Mouse (Mus musculus): ENCODE measurements around the gene Ttc4. TPM values are rescaled to one million over a fixed set of nuclear protein-coding genes. Genes with fewer than 3 reads are reported as not detected.

Gene Ttc4
- total RNA-seq (2015): 32.2 and 42.5 TPM in 2 replicates
- 24.9 and 28.2 TPM in 2 replicates for total RNA-seq (2017)

DNA sequence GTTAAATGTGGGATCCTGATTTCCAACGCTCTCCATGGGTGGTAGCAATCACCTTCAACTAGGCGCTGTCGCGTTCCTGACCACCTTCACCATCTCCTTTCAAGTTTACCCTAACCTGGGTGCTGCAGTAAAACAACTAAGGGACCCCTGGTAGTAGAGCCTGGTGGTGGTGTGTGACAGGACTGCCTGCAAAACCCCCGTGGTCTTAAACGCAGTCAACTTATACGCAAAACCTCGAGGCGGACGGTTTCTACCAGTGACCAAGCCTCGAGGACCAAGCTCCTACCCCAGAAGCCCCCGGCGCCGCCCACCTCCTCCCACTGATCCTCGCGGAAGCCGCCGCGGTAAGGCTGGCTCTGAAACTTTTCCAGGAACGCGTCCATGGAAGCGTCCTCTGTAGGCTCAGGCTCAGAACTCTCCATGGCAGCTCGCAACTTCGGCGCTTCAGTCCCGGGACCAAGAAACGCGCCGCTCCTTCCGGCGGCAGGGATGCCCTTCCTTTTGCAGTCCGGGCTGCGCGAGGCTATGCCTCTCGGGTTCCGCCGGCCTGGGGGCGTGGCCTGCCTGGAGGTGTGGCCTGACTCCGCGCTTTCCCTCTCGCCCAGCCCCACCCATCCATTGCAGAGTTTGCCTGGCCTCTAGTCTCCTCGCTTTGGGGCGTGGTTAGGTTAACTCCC lies at the start of gene Ttc4:
Gene Ttc4 (minus strand): TSS at position 503 of the 677 bp plus-strand sequence.
- ATAC-seq (replicated peaks; ENCODE audit: poor library complexity): peak; percentile 100

DNA sequence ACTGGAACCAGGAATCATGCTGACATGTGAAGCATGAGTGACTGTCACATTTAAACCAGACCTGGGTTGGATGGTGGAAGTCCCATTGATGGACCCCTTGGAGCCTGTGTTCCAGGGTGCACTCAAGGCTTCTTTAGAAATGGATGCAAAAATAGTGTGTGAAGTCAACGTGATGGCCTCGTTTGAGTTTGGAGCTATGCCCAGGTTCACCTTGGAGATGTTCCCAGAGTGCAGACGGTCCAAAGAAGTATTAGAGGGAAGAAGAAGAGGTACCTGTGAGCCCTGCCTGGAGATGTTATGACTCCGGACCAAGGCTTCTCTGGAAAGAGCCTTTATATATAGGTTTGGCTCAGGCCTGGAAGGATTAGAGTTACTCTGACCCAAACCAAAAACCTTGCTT lies 41.9 kb upstream of the Ttc4 start:
- ATAC-seq (replicated peaks; ENCODE audit: poor library complexity): no peak

DNA sequence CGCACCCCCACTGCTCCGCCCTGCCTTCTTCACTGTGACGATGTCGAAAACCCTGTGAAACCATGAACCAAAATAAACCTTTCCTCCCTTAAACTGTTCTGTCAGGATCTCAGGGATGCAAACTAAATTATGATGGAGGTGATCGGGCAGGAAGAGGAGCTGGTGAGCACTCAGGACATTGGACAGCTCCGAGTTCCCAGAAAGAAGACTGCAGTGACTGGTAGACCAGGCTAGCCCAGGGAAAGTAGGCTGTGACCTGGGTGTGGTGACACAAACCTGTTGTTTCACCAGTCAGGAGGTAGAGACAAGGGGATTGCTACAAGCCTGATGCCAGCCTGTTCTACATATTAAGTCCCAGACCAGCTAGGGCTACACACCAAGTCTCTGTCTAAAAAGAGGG lies 34.9 kb upstream of the Ttc4 start:
- no peak for ATAC-seq (replicated peaks; ENCODE audit: poor library complexity)

DNA sequence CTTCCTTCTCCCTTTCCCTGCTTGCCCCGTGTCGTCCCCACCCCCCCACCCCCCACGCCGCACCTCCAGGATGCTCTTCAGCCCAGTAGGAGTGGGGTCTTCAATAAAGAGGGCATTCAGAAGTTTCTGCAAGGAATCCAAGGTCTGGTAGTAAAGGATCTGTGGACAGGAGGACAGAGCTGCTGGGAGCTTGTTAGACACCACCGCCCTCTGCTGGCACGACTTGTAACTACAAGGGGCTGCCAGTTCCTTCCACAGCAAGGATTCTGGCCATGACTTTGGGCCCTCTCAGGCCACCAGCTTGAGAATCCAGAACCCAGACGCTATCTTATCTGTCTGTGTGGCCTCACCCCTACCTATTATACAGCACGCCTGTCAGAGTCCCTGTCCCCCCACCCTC lies 29.7 kb upstream of the Ttc4 start:
- peak; percentile 93 for ATAC-seq (replicated peaks; ENCODE audit: poor library complexity)

DNA sequence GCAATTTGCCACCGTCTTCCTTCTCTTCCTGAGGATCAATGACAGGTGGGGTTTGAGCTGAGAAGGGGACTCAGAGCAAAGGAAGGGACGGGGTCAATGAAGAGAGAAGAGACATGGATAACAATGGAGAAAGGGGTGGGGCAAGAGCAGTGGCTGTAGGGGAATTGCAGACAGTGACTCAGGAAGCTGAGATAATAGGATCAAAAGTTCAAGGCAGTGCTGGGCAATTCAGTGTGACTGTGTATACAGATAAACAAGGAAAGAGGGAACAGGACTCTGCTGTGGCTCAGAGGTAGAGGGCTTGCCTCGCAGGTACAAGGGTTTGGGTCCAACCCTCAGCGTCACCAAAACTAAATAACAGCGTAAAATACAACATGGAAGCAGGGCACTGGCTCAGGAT lies 29.2 kb upstream of the Ttc4 start:
- no peak for ATAC-seq (replicated peaks; ENCODE audit: poor library complexity)

DNA sequence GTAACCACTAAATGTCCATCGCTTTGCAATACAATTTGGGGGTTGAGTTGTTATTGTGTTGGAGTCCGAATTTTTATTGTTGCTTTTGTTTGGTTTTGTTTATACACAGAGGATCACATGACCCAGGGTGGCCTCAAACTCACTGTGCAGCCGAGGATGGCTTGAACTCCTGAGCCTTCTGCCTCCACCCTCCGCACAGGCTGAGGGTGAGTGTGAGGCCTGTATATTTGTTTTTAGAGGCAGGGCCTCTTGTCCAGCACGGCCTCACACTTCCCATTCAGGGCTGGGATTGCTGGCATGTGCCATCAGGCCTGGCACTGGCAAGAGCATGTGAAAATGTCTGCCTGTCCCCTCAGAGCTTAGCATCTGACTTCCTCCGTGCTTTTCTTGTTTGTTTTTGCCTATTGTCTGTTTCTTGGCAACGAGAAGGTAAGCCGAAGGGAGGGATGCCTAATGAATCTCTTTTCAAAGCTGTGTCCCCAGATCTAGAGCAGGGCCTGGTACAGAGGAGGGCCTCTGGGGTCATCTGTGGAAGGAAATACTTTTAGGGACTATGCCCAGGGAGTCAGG lies 26.4 kb upstream of the Ttc4 start:
- no peak for ATAC-seq (replicated peaks; ENCODE audit: poor library complexity)

DNA sequence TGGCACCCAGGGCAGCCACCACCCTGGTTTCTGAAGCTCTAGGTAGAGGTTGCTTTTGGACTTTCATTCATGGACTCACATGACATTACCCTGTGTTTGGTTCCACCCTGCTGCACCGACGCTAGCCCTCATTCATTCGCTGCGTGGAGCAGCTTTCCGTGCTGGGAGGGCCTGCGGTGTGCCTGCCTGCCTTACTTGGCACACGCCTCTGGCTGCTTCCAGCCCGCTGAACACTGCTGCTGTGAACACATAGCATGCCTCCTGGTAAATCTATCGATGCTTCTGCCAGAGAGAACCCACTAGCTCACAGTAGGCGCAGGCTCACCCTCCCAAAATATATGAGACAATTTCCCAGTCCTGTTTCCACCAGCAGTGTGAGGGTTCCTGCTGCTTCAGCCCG lies 25.7 kb upstream of the Ttc4 start:
- ATAC-seq (replicated peaks; ENCODE audit: poor library complexity): no peak

DNA sequence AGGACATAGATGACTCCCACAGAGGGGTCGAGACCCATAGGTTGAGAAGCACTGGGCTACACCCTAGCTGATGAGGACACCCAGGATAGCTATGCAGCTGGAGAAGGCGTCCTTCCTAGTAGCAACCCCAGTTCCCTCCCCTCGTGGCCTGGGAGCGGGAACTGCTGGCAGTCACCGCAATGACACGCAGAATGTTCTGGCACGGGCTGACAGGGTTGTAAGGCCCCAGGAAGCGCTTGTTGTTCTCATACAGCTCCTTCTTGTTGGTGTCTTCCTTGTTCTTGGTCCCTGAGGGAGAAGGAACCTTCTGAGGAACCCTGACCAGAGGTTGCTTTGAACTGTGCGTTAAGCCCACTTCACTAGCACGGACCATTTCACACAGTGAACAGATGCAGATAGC lies 25.2 kb upstream of the Ttc4 start:
- ATAC-seq (replicated peaks; ENCODE audit: poor library complexity): no peak

DNA sequence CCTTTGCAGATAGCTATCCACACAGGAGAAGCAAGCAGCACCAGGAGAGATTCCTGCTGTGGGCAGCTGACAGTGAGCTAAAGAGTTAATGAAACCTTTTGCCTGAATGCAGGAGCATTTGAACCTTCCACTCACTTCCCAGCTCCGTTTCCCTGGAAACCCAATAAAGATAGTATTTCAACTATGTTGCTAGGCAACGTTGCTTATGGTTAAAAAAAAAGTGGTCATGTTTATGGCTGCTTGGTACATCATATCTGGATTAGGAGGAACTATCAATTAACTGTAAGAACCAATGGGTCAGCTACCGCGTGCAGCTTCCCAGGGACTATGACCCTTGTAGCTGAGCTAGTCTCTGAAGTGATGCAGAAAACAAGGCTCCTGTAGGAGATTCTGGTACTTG lies 22.1 kb upstream of the Ttc4 start:
- ATAC-seq (replicated peaks; ENCODE audit: poor library complexity): no peak

DNA sequence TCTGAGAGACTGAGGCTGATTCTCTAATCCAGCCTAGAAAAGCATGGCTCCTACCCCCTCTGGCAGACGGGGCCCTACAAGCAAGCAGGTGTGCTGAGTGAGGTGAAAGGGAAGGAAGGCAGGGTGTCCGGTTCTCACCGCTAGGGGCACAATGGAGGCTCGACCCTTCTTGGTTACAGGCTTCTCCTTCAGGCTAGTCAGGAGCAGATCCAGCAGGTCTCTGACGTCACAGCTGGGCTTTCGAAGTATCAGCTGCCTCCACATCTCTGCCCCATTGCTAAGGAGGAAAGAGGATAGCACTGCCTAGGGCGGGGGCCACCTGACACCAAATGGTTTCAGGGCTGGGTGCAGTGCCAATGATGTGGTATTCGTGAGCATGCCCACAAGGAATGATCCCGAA lies 21.2 kb upstream of the Ttc4 start:
- peak; percentile 89 for ATAC-seq (replicated peaks; ENCODE audit: poor library complexity)

DNA sequence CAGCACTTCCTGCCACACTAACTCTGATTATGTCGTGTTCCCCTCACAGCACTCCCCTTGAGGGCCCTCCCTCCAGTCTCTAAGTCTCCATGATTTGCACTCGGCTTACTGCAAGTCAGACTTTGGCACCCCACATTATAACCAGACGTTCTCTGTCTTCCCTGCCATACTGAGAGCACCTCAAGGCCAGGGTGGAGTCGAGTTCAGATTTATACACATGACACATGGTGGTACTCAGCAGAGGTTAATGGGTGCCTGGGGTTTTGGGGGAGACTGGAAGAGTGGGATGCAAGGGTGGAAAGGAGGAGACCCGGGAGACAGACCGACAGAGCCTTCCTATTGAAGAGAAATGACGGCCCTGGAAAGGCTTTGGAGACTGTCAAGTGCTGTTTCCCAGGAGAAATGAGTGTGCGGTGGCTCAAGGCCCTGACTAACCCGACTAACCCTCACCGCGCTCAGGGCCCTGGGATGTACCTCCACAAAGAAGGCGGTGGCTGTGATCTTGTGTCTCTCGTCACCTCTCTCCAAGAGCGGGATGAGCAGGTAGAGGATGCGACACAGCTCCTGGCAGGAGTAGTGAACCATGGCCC lies 15.2 kb upstream of the Ttc4 start:
- no peak for ATAC-seq (replicated peaks; ENCODE audit: poor library complexity)

DNA sequence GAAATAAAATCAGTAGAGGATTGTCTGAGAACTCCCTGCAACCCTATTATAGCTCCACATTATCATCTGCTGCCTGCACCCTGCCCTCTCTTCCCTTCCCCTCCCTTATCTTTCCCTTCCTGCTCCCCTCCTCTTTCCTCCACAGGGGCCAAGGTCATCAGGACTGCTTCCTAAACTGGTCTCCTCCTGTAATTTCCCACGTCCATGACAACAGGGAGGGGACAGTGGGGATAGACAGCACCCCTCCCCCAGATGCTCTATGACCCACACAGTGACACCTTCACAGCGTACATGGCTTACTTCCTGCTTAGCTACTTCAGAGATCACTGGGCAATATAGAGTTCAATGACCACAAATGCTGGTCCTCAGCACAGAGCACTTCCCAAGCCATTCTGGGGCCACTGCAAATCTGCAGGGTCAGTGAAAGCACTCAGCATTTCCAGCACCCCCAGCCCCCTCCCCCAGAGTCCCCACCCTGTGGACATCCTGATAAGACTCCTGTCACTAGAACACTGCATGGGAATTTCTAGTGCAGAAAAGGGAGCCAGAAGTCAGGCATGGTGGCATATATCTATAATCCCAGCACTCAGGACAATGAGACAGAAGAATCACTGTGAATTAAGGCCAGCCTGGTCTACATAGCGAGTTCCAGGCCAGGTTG lies 10.0 kb upstream of the Ttc4 start:
- ATAC-seq (replicated peaks; ENCODE audit: poor library complexity): no peak

DNA sequence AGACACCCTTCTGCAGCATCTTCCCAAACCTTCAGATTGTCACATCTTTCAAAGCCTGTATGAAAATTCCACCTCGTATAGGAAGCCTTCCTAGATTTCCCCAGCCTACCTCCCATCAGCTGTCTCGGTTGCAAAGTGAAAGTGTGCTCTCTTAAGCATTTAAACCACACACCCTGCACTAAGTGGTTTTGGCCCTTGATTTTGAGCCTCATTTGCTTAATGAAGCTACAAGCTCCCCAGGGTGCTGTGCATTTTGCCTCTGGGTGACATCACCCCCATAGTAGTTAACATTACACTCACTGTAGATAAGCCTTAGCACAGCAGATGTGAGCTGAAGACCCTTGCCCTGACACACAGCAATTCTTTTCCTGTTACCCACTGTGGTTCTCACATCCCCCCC lies 2.2 kb upstream of the Ttc4 start:
- no peak for ATAC-seq (replicated peaks; ENCODE audit: poor library complexity)

DNA sequence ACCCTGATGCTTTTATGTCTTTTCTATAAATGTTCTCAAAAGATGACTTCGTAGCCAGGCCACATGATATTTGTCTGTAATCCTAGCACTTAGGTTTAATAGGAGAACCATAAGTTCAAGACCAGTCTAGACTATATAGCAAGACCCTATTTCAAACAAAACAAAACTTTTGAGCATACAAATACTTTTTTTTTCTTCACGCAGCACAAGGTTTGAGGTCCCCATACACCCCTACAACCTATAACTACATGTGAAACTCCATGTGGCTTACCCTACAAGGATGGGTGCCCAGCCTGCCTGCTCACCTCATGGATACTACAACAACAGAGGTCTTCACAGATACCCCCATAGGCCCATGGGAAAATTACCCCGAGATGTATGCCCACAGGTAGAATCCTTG lies 408 bp upstream of the Ttc4 start:
- ATAC-seq (replicated peaks; ENCODE audit: poor library complexity): 0 out of 2 replicates have a peak, but pooled peaks have one; percentile 1

DNA sequence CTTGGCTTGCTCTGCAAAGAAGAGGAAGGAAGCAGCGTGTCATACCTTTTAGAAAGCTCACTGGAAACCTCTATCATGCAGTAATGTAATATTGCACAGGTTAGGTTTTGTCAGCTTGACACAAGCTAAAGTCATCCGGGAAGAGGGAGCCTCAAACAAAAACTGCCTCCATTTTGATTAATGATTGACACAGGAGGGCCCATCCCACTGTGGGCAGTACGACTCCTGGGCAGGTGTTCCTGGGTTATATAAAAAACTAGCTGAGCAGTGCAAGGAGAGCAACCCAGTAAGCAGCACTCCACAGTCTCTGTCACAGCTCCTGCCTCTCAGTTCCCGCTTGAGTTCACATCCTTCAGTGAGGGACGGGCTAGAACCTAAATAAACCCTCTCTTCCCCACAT lies 2.0 kb downstream of the Ttc4 start:
- ATAC-seq (replicated peaks; ENCODE audit: poor library complexity): no peak

DNA sequence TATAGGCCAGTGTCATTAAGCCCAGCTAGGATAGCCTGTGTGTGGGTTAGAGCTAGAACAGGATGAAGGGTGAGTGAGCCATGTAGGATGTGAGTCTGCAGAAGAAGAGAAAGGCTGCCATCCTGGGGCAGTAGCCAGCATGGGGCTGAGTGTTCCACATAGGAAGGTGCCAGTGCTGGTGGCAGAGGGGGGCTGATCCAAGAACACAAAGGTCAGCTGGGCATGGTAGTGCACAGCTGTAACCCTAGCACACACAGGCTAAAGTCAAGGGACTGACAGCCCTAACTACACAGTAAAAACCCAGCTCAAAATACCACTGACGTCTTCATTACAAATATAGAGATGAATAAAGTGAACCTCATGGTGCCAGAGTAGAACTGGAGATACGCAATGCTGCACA lies 12.2 kb downstream of the Ttc4 start:
- no peak for ATAC-seq (replicated peaks; ENCODE audit: poor library complexity)

DNA sequence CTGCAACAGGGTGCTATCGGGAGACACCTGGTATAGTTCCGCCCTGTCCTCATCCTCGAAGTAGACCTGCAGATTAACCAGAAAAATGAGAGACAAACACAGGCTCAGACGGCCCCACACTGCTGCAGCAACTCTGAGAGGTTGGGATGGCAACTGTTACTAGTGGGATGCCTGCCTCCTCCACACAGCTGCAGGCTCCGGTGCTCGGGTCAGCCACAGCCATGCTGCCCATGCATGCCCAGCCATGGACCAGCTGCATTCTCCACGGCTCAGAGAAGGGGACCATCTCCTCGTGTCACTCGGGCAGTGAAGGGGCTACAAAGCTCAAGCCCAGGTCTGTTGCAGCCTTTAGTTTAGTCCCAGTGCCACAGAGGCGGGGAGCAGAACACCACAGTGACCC lies 13.1 kb downstream of the Ttc4 start:
- no peak for ATAC-seq (replicated peaks; ENCODE audit: poor library complexity)

DNA sequence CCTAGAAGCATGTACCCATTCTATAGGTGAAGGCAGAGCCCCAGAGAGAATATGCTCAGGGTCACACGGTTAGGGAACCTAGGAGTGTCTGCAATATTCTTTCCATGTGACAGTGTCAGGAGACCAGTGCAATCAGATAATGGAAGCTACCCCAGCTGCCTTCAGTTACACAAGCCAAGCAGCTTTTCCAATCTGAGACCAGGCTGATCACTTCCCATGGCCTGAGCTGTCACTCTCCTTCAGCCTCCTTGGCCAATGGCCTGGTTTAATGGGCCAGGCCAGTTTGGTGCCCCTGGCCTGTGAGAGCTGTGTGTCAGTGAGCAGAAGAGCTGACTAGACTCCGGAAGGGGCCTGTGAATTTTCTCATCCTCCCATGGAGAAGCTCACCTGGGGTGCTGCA lies 13.5 kb downstream of the Ttc4 start:
- ATAC-seq (replicated peaks; ENCODE audit: poor library complexity): no peak

DNA sequence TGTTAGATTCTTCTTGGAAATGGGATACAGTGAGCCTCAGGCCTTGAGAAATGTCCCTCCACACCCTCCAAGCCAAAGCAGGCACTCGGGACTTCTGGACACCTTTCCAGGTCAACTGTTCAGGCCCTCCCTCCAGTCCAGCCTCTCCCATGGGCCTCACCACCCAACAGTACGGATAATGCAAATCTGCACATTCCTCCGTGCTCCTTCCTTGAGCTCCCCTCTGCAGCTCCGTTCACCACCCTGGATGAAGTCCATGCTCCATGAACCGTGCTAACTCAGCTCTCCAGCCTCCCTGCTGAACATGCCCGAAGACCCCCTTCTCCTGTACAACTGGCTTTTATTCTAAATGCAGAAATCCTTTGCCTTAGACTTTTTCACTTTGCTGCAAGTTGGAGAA lies 14.0 kb downstream of the Ttc4 start:
- no peak for ATAC-seq (replicated peaks; ENCODE audit: poor library complexity)

DNA sequence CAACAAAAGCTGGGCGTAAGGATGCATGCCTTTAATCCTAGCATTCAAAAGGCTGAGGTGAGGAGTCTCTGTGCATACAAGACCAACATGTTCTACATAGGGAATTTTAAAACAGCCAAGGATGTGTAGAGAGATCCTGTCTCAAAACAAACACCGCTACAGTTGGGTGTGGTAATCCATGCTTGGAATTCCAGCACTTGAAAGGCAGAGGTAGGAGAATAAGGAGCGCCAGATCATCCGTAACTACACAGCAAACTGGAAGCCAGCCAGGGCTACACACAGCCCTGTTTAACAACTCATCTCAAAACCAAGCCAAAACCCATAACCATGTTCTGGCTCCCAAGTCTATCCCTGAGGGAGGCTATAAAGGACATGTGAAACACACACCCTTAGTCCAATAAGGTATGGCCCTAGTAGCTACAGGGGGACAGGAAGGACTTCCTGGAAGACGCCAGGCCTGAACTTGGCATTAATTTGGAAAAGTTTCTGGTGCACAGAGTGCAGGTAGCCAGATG lies 14.7 kb downstream of the Ttc4 start:
- ATAC-seq (replicated peaks; ENCODE audit: poor library complexity): no peak

DNA sequence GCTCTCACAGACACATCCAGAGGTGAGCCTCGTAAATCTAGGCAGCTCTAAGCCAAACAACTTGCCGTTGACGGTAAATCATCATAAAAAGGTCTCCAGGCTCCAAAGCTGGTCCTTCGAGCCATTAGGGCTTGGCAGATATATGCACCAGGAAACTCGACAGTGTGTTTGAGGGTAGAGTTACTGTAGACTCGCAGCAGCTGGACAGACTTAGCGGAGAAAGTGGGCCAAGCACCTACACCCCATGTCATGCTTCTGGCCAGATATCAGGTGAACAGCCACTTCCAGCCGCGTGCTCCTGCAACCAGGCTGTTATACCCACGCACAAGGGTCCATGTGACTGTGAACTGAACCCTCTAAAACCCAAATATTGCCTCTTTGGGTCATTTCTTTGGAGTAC lies 23.1 kb downstream of the Ttc4 start:
- ATAC-seq (replicated peaks; ENCODE audit: poor library complexity): no peak

DNA sequence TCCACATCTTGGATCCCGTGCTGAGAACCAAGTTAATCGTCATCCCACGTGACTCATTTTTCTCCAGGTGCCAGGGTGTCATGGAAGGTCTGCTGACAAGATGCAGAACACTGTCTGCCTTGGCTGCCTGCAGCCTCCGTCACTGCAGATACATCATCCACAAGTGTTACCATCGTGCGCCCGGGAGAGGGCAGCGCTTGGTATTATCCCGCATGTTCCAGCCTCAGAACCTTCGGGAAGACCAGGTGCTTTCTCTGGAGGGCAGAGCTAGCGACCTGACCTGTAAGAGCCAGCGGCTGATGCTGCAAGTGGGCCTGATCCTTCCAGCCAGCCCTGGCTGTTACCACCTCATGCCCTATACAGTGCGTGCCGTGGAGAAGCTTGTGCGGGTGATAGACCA lies 25.7 kb downstream of the Ttc4 start:
- ATAC-seq (replicated peaks; ENCODE audit: poor library complexity): no peak

Measured in megakaryocyte progenitor cell, adult 5-6 weeks (primary cell).